Mouse (Mus musculus): ENCODE measurements at regions not wholly inside any gene's neighbourhood (a gene's known extent, or its start where the extent isn't known, plus 50 kb on each side); places are given as distances from the start of the nearest gene placed in this dataset.

DNA sequence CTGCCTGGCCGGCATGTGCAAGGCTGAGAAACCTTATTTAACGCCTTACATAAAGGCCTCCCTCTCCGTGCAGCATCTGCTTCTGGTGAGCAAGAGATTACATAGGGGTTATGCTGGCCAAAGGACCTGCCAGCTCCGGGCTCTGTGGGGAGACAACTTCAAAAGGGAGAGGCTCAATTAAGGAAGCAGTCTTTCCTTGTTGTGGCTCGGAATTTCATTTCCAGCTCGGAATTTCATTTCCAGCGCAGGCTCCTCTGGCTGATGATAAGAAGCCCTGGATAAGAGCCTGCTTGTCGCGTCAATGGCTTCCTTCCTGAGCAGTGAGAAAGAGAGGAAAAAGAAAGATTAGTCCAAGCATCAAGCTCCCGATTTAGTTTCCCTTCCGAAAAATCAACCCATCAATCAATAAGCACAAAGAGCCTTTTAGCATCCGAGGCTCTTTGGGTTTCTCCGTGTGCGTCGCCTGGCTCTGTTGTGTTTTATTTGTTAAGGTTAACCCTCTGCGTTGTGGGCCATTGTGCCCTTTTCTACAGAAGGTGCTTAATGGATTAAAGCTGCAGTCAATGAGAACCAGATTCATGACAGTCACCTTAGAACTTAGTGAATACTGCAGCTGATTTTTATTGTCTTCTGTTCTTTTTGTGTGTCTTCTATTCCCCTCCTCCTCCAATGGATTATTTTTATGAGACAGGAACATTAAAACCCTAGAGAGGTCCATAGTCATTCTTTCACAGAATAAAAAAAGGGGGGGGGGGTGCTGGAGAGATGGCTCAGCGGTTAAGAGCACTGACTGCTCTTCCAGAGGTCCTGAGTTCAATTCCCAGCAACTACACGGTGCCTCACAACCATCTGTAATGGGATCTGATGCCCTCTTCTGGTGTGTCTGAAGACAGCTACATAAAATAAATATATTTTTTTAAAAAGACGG, 218.3 kb downstream of the Myo1b start:
- ATAC-seq (ENCODE audit: low TSS enrichment), result peak; percentile 83

DNA sequence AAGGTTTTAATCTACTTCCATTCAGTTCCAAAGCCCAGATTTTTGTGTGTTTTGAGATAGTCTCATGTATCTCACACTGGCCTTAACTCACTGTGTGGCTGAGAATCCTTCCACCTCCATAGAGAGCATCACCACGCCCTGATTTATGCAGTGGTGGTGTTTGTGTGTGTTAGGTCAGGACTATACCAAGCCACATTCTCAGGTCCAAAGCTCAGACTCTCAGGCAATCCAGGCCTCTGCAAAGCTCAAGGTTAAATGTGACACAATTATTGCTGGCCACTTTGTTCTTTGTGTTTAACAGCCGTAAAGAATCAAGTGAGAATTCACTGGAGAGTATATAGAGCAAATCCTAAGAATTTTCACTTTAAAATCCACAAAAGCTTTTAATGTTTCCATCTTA, 218.2 kb upstream of the Nabp1 start:
- ATAC-seq (ENCODE audit: low TSS enrichment), result peak; percentile 51; the same call in 1 of the 2 replicates

DNA sequence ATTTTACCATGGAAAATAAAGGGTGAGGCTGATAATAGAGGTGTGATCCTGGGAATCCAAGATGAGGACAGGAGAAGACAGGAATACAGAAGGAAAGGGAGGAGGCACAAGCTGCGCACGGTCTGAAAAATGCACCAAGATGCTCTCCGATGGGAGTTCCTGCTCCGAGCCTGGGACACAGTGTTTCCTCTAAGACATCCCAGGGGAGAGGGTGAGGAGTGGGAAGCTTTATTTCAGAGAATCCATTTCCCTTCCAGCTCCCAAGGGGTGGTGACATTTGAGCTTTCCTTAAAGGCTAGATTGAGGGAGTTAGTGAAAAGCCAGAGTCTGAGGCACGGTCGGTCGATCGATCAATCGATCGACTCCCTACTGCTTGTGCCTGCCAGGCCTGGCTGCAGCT, 212.7 kb upstream of the Nabp1 start:
- no peak for ATAC-seq (ENCODE audit: low TSS enrichment)

DNA sequence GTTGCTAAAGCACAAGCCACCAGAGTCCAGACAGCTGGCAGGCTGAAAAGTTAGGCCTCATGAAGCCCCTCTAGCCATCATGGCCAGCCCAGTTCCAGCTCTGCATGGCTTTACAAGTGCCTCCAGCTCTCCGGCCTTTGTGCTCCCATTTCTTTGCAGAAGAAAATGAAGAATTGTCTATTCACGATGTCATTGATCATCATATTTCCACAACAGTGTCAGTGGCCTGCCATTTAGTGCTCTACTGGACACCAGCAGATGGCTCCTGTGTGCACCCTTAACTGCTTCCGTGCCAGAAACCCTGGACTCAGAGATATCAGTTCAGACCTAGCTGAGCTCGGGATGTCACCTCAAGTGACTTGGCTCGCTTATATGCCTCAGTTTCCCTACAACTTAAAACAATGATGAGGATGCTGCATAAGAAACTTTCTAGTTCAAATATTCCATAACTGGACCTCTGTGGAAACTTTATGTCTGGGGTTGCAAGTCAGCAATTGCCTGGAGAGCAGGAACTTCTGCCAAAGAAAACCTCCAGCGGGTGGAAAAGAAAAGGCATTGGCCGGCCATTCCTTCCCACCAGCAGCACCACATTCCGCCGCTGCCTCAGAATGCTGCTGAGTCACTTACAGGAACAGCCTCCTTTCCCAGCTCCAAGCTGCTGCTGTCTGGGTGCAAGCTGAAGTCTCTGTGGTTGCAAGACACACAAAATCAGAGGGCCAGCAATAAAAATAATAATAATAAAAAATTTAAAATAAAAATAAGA, 211.4 kb upstream of the Nabp1 start:
- ATAC-seq (ENCODE audit: low TSS enrichment), result peak; percentile 79

DNA sequence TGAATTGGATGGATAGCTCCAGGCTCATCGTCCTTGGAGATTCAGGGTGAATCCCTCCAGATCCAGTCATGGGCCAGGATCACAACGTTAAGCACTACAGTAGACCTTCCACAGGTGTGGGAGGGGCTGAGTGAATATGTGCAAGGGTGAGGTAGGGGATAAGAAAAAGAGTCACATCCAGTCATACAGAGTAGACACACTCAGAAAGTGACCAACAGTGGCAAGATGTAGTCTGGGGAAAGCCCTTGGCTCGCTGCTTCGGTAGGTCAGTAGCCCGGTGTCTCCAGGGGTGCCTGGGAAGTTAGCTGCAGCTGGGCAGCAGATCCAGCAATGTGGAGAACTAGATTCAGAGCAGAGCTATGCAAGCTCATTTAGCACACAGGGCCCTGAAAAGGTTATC, 210.7 kb upstream of the Nabp1 start:
- ATAC-seq (ENCODE audit: low TSS enrichment), result no peak

DNA sequence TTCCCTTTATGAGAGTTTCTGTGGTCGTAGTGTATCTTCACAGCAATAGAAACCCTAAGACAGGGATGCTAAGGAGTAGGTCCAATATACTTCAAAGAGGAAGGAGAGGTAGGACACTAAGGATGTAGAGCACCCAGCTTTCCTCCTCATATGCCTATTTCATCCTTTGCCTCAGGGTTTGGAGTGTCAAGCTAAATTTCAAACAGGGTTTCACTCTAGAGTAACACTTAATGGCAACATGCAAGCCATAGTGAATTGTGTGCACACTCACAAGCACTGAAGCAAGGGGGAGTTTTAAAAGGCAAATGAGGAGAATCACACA, 210.0 kb upstream of the Nabp1 start:
- ATAC-seq (ENCODE audit: low TSS enrichment), result no peak

DNA sequence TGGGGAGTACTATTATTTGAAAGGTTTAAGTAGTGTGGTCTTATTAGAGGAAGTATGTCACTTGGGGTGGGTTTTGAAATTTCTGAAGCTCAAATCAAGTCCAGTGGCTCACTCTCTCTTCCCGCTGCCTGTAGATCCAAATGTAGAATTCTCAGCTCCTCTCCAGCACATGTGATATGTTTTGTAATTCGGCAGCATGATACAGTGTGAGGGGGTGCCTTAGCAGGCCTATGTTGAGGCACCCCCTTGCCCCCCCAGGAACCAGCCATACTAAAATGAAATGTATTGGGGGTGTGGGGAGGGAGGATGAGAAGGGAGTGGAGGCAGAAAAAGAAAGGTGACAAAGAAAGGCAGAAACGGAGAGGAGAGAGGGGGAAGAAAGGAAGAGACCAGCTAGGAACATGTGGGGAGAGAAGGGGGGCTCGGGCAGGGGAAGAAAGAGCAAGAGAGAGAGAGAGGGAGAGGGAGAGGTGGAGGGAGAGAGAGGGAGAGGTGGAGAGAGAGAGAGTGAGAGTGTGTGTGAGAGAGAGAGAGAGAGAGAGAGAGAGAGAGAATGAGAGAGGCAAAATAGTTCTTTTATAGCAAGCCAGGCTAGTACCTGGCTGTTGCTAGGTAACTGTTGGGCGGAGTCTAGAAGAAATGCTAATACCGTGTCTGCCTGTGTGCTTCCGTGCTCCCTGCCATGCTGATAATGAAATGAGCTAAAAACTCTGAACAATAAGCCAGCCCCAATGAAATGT, 209.4 kb upstream of the Nabp1 start:
- ATAC-seq (ENCODE audit: low TSS enrichment), result peak; percentile 66

DNA sequence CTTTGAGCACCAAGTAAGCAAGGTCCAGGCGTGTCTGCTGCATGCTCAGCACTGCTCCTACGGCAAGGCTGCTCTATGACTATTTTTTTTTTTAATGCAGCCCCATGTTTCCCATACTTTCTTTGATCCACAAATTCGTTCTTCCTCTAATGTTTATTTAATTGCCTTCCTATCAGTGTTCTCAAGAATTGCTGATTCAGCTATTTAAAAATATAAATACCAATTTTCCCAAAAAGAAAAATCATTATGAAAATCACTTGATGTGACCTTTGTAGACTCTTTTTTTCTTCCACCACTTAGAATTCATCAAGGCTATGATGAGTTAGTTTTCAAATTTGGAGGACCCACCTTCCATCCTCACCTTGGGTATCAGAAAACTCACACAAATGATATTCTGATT, 208.5 kb upstream of the Nabp1 start:
- no peak for ATAC-seq (ENCODE audit: low TSS enrichment)

DNA sequence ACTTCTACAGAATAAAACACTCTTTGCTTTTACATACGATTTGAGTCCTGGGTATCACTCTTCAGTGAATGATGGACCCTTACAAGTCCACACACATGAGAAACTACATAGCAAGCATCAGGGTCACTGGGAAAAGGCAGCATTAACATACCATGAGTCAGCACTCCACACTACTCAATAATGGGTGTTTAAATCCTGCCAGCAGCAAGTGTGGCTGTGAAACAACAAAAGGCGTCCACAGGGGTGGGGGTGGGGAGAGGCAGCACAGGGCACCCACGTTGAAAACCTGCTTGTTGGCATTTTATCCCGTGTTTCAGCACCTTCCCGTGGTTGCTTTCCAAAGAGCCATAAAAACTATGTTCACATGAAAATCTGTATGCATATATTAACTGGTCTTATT, 204.0 kb upstream of the Nabp1 start:
- no peak for ATAC-seq (ENCODE audit: low TSS enrichment)

DNA sequence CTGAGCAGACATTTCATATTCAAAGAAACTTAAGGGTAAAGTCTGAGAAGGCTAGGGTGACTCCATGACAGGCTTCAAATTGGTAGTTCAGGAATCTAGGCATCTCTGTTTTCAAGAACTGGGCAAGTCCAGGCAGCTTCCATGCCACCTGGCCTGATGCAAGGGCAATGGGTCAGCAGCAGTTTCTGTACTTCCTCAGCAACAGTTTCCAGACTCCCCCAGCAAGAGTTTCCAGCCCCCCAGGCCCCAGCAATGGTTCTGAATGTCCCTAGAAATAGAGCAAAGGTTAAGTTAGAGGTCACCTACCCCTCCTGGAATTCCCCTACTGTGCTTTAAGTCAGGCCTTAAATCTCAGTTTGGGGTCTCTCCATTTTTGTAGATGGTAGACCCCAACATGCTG, 203.6 kb upstream of the Nabp1 start:
- ATAC-seq (ENCODE audit: low TSS enrichment), result no peak

DNA sequence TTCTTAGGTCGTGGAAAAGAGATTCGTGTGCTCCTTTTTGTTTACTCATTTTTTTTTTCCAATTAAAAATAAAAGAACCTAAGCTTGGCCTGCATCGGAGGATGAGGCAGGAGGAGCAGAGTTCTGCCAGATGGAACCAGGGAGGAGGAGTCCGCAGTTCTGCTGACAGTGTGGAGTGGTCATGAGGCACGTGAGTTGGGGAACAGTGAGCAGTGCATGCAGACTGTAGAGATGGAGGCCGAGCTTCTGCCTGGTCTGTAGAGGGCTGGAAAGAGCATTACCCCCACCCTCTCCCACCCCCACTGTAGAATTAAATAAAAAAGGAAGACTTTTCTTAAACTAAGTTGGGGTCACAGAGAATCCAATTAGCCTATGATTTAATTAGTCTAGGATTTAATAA, 202.5 kb upstream of the Nabp1 start:
- no peak for ATAC-seq (ENCODE audit: low TSS enrichment)

DNA sequence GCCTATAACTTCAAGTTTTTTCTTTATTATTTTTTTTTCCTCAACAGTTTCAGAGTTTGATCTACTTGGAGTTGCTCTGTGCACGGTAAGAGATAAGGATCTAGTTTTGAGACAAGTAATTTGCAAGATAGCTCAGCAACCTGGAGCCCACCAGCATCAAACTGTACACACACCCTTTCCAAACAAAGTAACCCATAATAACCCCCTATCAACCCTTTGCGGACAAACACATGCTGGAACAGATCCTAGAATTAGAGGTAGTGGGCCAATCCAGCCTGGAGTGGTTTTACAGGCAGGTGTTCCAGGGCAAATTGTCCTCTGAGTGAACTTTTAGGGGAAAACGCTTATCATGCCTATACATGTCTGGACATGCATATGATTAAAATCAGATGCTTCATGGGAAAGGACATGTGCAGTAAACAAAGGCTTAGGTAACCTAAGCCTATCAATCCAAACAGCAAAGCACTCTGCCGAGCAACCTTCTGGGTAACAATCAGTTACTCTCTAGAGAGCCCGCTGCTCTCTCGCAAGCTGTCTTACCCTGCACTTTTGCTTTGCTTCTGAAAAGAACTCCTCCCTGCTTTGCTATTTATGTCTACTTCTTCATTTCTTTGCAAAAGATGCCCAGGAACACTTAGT, 200.2 kb upstream of the Nabp1 start:
- ATAC-seq (ENCODE audit: low TSS enrichment), result peak; percentile 85

DNA sequence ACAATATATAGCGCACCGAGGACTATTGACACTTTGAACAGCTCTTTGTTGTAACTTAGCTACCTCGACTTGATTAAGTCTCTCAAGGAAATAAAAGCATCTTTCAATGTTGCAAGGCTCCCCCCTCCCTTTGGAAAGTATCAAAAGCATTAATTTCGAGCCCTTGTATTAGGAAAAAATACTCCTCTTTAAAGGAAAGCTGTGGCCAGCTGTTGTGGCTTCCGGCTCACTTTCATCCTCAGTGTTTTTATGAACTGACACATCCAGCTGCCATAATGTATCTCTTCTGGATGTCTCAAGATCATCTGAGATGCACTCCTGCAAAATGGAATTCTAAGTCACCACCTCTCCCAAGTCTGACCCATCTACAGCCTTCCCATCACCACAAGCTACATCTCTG, 199.6 kb upstream of the Nabp1 start:
- no peak for ATAC-seq (ENCODE audit: low TSS enrichment)

DNA sequence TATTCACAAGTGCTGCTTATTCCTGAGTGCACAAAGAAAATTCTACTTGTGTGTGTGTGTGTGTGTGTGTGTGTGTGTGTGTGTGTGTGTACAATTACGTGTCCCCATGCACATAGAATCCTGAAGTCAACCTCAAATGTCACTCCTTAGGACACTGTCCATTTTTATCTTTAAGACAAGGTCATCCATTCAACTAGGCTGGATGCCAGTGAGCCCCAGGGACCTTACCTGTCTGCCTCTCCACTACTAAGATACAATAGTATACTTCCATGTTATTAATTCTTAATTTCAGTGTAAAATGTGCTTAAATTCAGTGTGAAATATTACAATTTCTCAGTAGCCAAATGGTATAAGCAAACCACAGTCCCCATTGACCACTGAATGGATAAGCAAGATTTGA, 193.5 kb upstream of the Nabp1 start:
- no peak for ATAC-seq (ENCODE audit: low TSS enrichment)

DNA sequence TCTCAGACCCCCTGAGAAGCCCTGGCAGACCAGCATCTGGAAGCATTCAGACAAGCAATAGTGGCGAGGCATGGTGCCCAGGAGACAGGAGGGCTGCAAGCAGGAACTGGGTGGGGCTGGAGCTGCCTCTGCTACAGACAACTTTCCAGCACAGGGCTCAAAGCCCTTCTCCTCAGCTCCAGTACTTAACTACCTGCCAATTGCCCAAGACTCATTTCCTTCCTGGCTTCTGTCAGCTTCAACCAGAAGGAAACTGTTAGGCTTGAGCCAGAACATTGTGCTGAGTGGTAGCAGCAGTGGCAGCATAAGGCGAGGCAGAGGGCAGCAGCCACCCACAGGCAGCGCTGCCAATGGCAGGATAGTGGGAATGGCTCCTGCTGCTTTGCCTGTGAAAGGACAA, 193.1 kb upstream of the Nabp1 start:
- 0 out of 2 replicates have a peak, but pooled peaks have one; percentile 57 for ATAC-seq (ENCODE audit: low TSS enrichment)

DNA sequence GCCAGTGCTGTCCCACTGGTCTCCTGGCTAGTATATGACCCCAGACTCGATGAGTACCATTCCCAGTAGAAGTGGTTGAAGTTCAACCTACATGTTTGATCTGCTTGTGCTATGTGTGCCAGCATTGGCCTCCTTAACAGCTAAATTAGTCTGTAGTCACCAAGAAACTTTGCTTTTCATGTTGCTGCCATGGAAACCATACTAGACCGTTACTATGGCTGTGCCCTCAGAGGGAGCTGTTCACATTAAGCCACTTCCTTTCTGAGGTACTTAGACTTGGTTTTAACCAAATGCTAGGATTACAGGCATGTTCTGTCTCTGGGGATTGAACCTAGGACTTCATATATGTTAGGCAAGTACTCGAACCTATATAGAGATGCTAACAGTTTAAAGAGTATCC, 191.8 kb upstream of the Nabp1 start:
- no peak for ATAC-seq (ENCODE audit: low TSS enrichment)

DNA sequence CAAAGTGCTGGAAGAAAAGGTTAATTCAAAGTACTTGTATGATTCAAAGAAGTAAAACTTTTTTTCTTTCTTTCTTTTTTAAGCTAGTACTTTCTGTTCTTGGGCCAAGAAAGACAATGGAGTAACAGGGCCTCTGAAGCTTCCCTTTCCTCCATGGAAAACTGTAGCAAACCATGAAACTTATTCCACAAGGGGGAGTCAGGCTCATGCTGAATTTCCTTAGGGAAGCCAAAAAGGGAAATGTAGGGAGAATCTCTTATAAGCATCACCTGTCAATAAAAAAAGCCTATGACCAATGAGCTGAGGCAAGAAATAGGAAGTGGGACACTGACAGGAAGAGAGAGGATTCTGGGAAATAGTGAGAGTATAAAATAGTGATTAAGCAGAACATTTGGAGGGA, 190.7 kb upstream of the Nabp1 start:
- ATAC-seq (ENCODE audit: low TSS enrichment), result peak; percentile 89

DNA sequence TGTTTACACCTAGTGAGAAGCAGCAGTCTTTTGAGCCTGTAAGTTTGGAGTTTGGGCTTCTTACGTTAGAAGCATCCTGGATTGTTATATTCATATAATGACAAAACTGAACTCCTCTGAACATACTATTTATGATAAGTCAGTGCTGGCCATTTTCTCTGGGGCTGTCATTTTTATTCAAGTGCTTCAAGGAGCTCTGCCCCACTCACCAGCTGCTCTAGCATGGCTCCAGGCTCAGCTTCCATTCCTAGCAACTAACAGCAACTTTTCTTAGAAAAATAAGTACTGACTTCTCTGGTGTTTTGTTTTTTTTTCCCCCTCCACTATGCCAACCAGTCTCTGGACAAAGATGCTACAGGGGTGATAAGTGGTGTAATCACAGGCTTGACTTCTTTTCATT, 182.3 kb upstream of the Nabp1 start:
- ATAC-seq (ENCODE audit: low TSS enrichment), result peak; percentile 79

DNA sequence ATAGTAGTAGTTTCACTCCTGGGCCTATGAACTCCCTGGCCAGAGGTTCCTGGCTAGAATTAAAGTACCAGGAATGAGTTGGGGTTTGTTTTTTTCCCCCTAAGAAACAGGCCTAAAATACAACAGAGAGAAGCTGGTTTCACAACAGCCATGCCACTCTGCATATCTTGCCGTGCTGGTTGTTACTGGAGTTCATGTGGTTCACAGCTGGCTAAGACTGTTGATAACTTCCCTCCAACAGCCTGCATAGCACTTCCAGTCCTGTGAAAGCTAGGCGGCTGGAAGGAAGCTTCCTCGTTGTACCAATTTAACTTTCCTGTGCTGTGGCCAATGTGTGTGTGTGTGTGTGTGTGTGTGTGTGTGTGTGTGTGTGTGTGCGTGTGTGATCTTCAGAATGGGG, 179.0 kb upstream of the Nabp1 start:
- ATAC-seq (ENCODE audit: low TSS enrichment), result no peak

DNA sequence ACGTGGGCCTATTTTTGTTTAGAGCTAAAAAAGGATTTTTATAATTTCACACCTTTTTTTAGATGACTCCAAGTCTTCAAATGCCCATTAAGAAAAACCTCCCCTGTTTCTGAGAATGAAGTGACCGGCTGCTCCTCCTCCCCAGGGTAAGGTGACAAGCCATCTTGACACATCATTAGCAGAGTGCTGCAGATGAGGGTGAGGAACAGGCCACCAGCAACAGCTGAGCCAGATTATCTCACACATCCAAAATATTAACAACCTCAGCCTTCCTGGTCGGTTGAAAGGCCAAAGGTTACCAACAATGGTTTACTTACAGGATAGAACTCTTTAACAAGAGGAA, 172.4 kb upstream of the Nabp1 start:
- no peak for ATAC-seq (ENCODE audit: low TSS enrichment)

DNA sequence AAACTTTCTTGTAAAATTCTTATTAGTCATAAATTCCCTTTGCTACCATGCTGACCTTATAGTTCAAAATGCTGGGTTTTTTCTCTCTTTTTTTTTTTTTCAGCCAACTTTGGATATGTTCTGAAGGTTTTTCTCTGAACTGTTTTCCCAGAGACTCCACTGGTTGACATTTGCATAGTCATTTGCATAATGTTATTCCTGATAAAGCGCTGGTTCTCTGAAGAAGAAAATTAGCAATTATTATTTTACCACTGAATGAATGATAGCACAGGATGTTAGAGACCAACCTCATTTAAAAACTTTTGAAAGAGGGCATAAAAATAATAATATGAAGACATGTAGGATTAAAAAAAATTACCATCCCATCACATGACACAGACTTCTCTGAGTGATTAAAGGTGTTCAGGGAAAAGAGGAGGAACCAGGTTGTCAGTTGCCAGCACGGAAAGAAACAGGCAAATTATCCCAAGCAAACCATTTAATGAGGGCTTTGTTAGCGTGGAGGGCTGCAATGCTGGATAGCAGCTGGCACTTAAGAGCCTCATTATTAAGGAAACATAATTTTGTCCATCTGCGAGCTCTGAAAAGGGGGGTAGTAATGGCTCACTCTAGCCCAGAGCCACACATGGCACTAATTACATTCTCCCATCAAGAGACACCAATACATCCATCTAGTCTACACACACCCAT, 171.9 kb upstream of the Nabp1 start:
- ATAC-seq (ENCODE audit: low TSS enrichment), result no peak

DNA sequence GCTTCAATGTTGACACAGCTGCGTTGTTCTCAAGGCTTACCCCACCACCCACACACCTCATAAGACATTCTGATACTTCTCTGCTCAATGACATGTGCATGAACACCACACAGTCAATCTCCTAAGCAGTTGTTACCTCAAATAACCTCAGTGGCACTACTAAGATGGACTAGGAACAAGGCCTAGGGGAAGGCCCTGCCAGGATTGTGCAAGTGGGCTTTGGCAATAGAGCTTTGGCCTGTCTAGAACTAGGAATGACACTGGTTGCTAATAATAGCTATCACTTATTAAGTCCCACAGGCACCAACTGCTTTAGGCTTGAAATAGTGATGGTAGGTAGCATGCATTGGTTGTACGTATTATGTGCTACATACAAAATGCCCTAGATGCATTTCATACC, 169.7 kb upstream of the Nabp1 start:
- no peak for ATAC-seq (ENCODE audit: low TSS enrichment)
